Mouse (Mus musculus): ENCODE measurements around the gene Narfl. TPM values are rescaled to one million over a fixed set of nuclear protein-coding genes. Genes with fewer than 3 reads are reported as not detected.

The Narfl gene
- total RNA-seq, 2 experiments from 2014 or later: 37.4 to 39.8 TPM

GRCm38 (mm10) chr17:25829558-25830017, 56.0 kb downstream of the Narfl start:
- TF ChIP-seq CTCF (conservative IDR thresholded peaks at IDR 0.05): no peak
- Histone ChIP-seq H3K4me3 (peak overlapping the region; percentile 82), H3K27ac (peak overlapping the region; percentile 93)
- no peak for DNase-seq (ENCODE audit: low spot score in 2 of 2)

GRCm38 (mm10) chr17:25830200-25830753, 56.7 kb downstream of the Narfl start:
- no peak for TF ChIP-seq CTCF (conservative IDR thresholded peaks at IDR 0.05)
- H3K27ac ChIP-seq: no peak overlapping the region
- DNase-seq (ENCODE audit: low spot score in 2 of 2): no peak
- peak overlapping the region; percentile 82 for H3K4me3 ChIP-seq

- peak overlapping the region; percentile 87 for H3K4me3 ChIP-seq
- no peak for TF ChIP-seq CTCF (conservative IDR thresholded peaks at IDR 0.05)
- DNase-seq (ENCODE audit: low spot score in 2 of 2): no peak
- H3K27ac ChIP-seq: 0 out of 2 replicates have a peak overlapping the region, but pooled peaks have one; percentile 99
Observed at GRCm38 (mm10) chr17:25830806-25831431, 57.3 kb downstream of the Narfl start.

- Histone ChIP-seq H3K27ac (peak overlapping the region; percentile 99), H3K4me3 (peak overlapping the region; percentile 87)
- no peak for TF ChIP-seq CTCF (conservative IDR thresholded peaks at IDR 0.05)
- DNase-seq (ENCODE audit: low spot score in 2 of 2): no peak
Observed at GRCm38 (mm10) chr17:25831451-25832281, 58.1 kb downstream of the Narfl start.

GRCm38 (mm10) chr17:25832436-25833290, 59.1 kb downstream of the Narfl start:
- H3K4me3 ChIP-seq: peak overlapping the region; percentile 87
- no peak for TF ChIP-seq CTCF (conservative IDR thresholded peaks at IDR 0.05)
- peak; percentile 97 to 98 for DNase-seq (ENCODE audit: low spot score in 2 of 2)
- peak overlapping the region; percentile 99 for H3K27ac ChIP-seq

Small RNA genes lying within 50 kb of the gene (microRNA-seq; reads per million reads assigned to microRNA genes)
- 0 reads per million in 2 experiments for gene Gm25083
- 1.8 to 3.2 reads per million in 2 experiments for gene Mir3082
- 1.9 to 3.1 reads per million in 2 experiments for gene Mir6966

Other genes with a start within 250 kb of the Narfl start
- gene Sox8, start 203.1 kb upstream of the Narfl start, total RNA-seq (2021): 10 to 100 TPM; 47.7 to 55.7 TPM
- gene Lmf1, start 194.7 kb upstream of the Narfl start, total RNA-seq (2021): 10 to 100 TPM; 25.5 to 31.2 TPM
- gene Gng13, start 56.6 kb upstream of the Narfl start, total RNA-seq (2021): 100 to 1,000 TPM; 106 to 122 TPM
- gene Chtf18, start 46.4 kb upstream of the Narfl start, total RNA-seq (2021): 1 to 10 TPM; 1.2 to 1.8 TPM
- gene Rpusd1, start 46.1 kb upstream of the Narfl start, total RNA-seq (2021): 10 to 100 TPM; 54.5 to 56.9 TPM
- gene Mslnl, start 37.7 kb upstream of the Narfl start, total RNA-seq (2021): not detected
- gene Msln, start 19.4 kb upstream of the Narfl start, total RNA-seq (2021): under 1 TPM; 0.51 to 0.69 TPM
- 100 to 1,000 TPM; 116 to 117 TPM for gene Haghl, start 11.9 kb downstream of the Narfl start, total RNA-seq (2021)
- under 1 TPM; 0.49 to 0.51 TPM for gene Ccdc78, start 12.8 kb downstream of the Narfl start, total RNA-seq (2021)
- gene Fam173a, start 19.1 kb downstream of the Narfl start, total RNA-seq (2021): 10 to 100 TPM; 83.0 to 89.3 TPM
- gene AC134908.4, start 21.9 kb downstream of the Narfl start, total RNA-seq (2021): 1 to 10 TPM; 1.4 to 1.9 TPM
- 10 to 100 TPM; 76.9 to 80.3 TPM for gene Metrn, start 23.4 kb downstream of the Narfl start, total RNA-seq (2021)
- 100 to 1,000 TPM; 680 to 699 TPM for gene Fbxl16, start 35.3 kb downstream of the Narfl start, total RNA-seq (2021)
- 10 to 100 TPM; 27.9 to 28.9 TPM for gene Wdr24, start 49.9 kb downstream of the Narfl start, total RNA-seq (2021)
- 10 to 100 TPM; 58.0 to 61.1 TPM for gene Jmjd8, start 55.1 kb downstream of the Narfl start, total RNA-seq (2021)
- gene Stub1, start 59.6 kb downstream of the Narfl start, total RNA-seq (2021): 100 to 1,000 TPM; 164 to 175 TPM
- 10 to 100 TPM; 43.0 to 44.8 TPM for gene Rhbdl1, start 63.5 kb downstream of the Narfl start, total RNA-seq (2021)
- gene Gm20683, start 68.0 kb downstream of the Narfl start, total RNA-seq (2021): 10 to 100 TPM; 30.0 to 33.9 TPM
- 100 to 1,000 TPM in 1 of 2 experiments, 10 to 100 TPM in 1; 95.9 to 107 TPM for gene Rhot2, start 71.1 kb downstream of the Narfl start, total RNA-seq (2021)
- gene Wdr90, start 87.7 kb downstream of the Narfl start, total RNA-seq (2021): 10 to 100 TPM; 21.7 to 24.6 TPM
- 10 to 100 TPM; 20.9 to 21.6 TPM for gene Mcrip2, start 95.0 kb downstream of the Narfl start, total RNA-seq (2021)
- gene Mettl26, start 101.3 kb downstream of the Narfl start, total RNA-seq (2021): 10 to 100 TPM; 39.0 to 39.9 TPM
- 1 to 10 TPM; 1.7 to 2.8 TPM for gene Wfikkn1, start 107.1 kb downstream of the Narfl start, total RNA-seq (2021)
- 10 to 100 TPM; 50.1 to 51.1 TPM for gene Rab40c, start 146.0 kb downstream of the Narfl start, total RNA-seq (2021)
- 100 to 1,000 TPM; 120 TPM for gene Pigq, start 171.2 kb downstream of the Narfl start, total RNA-seq (2021)
- gene Nhlrc4, start 171.2 kb downstream of the Narfl start, total RNA-seq (2021): 1 to 10 TPM; 1.3 to 1.5 TPM
- under 1 TPM; 0.41 to 0.64 TPM for gene A930017K11Rik, start 178.8 kb downstream of the Narfl start, total RNA-seq (2021)
- gene Capn15, start 212.0 kb downstream of the Narfl start, total RNA-seq (2021): 10 to 100 TPM; 53.6 to 58.8 TPM